Mouse (Mus musculus) Muller cell, postnatal 12 days (primary cell): ENCODE results near the gene Gm28079.
"Not testable (repeated sequence)": the region's sequence is repeated elsewhere in the genome, so short reads cannot be mapped to it uniquely, and the experiment has no call there.

Experiments
- DNase-seq: peaks from one replicate; pipeline ENCODE4 v3.0.0-alpha.2; 2015; ENCODE audit errors: inconsistent ontology term

Gene Gm28079

DNA sequence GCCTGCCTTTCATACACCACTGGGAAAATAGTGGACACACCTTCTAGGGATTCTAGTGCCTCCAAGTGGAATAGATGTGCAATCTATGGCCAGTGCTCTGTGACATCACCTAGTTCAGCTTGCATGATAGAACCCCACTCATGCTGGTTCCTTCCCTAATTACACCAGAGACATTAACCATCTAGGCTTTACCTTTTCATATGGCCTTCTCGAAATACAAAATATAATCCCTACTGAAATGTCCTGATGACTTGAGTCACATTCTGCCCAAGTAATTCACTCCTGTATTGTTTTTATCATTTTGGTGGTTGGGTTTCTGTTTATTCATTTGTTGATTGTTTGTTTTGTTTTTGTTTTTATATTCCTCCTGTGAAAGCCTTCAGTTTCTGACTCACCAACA lies at the start of gene Gm28079:
Gene Gm28079 (minus strand): TSS at position 101 of the 400 bp plus-strand sequence.
- DNase-seq = not testable (repeated sequence)
